Mouse (Mus musculus): ENCODE data around the gene Ptk6. TPM values are rescaled to one million over a fixed set of nuclear protein-coding genes. Genes with fewer than 3 reads are reported as not detected.
A peak's percentile ranks its signal among the peaks of the same experiment; 100 is the strongest.

Ptk6 gene
- polyA plus RNA-seq, 1 experiment from 2014 or later, result not detected

DNA sequence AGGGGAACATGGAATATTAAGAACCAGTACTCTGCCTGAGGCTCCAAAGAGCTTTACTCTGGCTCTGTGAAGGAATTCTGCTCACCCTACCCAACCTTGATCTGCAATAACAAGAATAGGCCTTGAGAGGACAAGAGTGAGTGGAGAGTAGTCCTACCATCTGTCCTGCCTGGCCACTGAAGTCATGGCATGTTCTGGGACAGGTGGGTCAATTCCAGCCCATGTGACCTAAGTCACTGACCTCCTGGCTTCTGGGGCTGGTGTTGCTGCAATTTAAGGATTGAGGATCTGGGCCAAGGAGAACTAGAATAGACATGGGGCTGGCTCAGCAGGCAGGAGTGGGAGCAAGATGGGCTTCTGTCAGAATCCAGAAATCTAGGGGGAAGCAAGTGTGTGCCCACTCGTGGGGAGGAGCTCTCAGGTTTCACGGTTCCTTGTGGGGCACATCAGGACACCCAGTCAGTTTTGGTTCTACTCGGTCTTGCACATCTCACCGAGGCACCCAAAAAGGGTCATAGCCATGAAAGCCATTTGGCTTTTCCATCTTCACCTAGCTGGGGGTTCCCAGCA is 55.5 kb downstream of the Ptk6 start:
- 43% methylated on average over 4 of the region's 4 CpGs for WGBS
- ATAC-seq (replicated peaks; ENCODE audit: low FRiP score, low TSS enrichment, low read depth) (no peak), DNase-seq (ENCODE audit: low spot score) (no peak)
- Histone ChIP-seq H3K9me3 (ENCODE audit: control insufficient read depth, low read length) (no peaks in the 10 kb centered on the region), H3K4me2 (ENCODE audit: low read length) (peak overlapping the region; percentile 88), H3K36me3 (ENCODE audit: control insufficient read depth, insufficient read depth, low read length) (no peaks in the 10 kb centered on the region), H3K4me1 (replicated peaks; ENCODE audit: control insufficient read depth, insufficient read depth, low read length) (no peaks in the 10 kb centered on the region), H3K9ac (ENCODE audit: low read length) (no peak overlapping the region), H3K27ac (ENCODE audit: low read depth) (no peak overlapping the region), H3K27me3 (replicated peaks; ENCODE audit: control insufficient read depth, insufficient read depth, low read length) (peaks cover 60% of the 10 kb centered on the region), H3K4me3 (ENCODE audit: low read depth, low read length) (no peak overlapping the region)

DNA sequence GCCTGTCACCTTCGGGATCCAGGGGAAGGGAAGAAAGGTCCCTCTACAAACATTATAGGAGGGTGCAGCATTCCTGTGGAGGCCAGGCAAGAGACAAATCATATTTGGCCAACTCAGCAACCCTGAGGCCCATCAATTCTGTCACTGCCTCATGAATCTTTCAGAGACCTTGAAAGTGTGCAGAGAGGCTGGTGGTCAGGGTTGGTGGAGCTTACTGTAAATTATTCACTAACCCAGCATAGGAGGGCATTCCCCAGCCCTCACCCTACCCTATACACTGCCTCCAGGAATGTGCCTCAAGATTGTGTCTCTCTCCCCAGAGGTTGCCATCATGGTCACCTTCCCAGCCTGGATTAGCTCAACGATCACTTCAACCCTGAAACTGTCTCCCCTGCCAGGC is 57.9 kb downstream of the Ptk6 start:
- Histone ChIP-seq H3K36me3 (ENCODE audit: control insufficient read depth, insufficient read depth, low read length) (no peaks in the 10 kb centered on the region), H3K27me3 (replicated peaks; ENCODE audit: control insufficient read depth, insufficient read depth, low read length) (peaks cover 47% of the 10 kb centered on the region), H3K4me2 (ENCODE audit: low read length) (no peak overlapping the region), H3K9me3 (ENCODE audit: control insufficient read depth, low read length) (no peaks in the 10 kb centered on the region), H3K9ac (ENCODE audit: low read length) (no peak overlapping the region), H3K27ac (ENCODE audit: low read depth) (no peak overlapping the region), H3K4me3 (ENCODE audit: low read depth, low read length) (no peak overlapping the region), H3K4me1 (replicated peaks; ENCODE audit: control insufficient read depth, insufficient read depth, low read length) (no peaks in the 10 kb centered on the region)
- 79% methylated on average over 2 of the region's 2 CpGs for WGBS
- ATAC-seq (replicated peaks; ENCODE audit: low FRiP score, low TSS enrichment, low read depth) (no peak), DNase-seq (ENCODE audit: low spot score) (no peak)

Other genes starting within 250 kb of the Ptk6 start
- gene Nkain4, start 248.1 kb downstream of the Ptk6 start, polyA plus RNA-seq (2014; fragmentation: Nextera tagmentation; extraction: Ambion mirVana), result 51.0 and 53.3 TPM in 2 replicates
- 77.0 and 78.6 TPM in 2 replicates for gene Arfgap1, start 235.6 kb downstream of the Ptk6 start, polyA plus RNA-seq (2014; fragmentation: Nextera tagmentation; extraction: Ambion mirVana)
- gene Col20a1, start 216.3 kb downstream of the Ptk6 start, polyA plus RNA-seq (2014; fragmentation: Nextera tagmentation; extraction: Ambion mirVana), result 0.24 and 0.26 TPM in 2 replicates
- 2.0 and 2.1 TPM in 2 replicates for gene Chrna4, start 159.2 kb downstream of the Ptk6 start, polyA plus RNA-seq (2014; fragmentation: Nextera tagmentation; extraction: Ambion mirVana)
- gene Kcnq2, start 67.5 kb downstream of the Ptk6 start, polyA plus RNA-seq (2014; fragmentation: Nextera tagmentation; extraction: Ambion mirVana), result 2.0 and 2.4 TPM in 2 replicates
- 0.32 and 0.36 TPM in 2 replicates for gene Eef1a2, start 45.8 kb downstream of the Ptk6 start, polyA plus RNA-seq (2014; fragmentation: Nextera tagmentation; extraction: Ambion mirVana)
- 350 and 369 TPM in 2 replicates for gene Ppdpf, start 15.5 kb downstream of the Ptk6 start, polyA plus RNA-seq (2014; fragmentation: Nextera tagmentation; extraction: Ambion mirVana)
- gene Srms, start 10.4 kb upstream of the Ptk6 start, polyA plus RNA-seq (2014; fragmentation: Nextera tagmentation; extraction: Ambion mirVana), result 0.09 TPM in 1 of 2 replicates, not detected in the other
- gene Fndc11, start 17.2 kb upstream of the Ptk6 start, polyA plus RNA-seq (2014; fragmentation: Nextera tagmentation; extraction: Ambion mirVana), result not detected in 2 replicates
- 2.6 and 2.8 TPM in 2 replicates for gene Helz2, start 39.2 kb upstream of the Ptk6 start, polyA plus RNA-seq (2014; fragmentation: Nextera tagmentation; extraction: Ambion mirVana)
- gene Gmeb2, start 85.2 kb upstream of the Ptk6 start, polyA plus RNA-seq (2014; fragmentation: Nextera tagmentation; extraction: Ambion mirVana), result 16.4 and 16.6 TPM in 2 replicates
- 56.5 and 63.9 TPM in 2 replicates for gene Stmn3, start 111.7 kb upstream of the Ptk6 start, polyA plus RNA-seq (2014; fragmentation: Nextera tagmentation; extraction: Ambion mirVana)
- gene Rtel1, start 117.0 kb upstream of the Ptk6 start, polyA plus RNA-seq (2014; fragmentation: Nextera tagmentation; extraction: Ambion mirVana), result 53.7 and 57.1 TPM in 2 replicates
- gene Zgpat, start 162.1 kb upstream of the Ptk6 start, polyA plus RNA-seq (2014; fragmentation: Nextera tagmentation; extraction: Ambion mirVana), result 34.4 and 38.2 TPM in 2 replicates
- 50.3 and 52.6 TPM in 2 replicates for gene Arfrp1, start 162.6 kb upstream of the Ptk6 start, polyA plus RNA-seq (2014; fragmentation: Nextera tagmentation; extraction: Ambion mirVana)
- 20.5 and 22.2 TPM in 2 replicates for gene Lime1, start 177.3 kb upstream of the Ptk6 start, polyA plus RNA-seq (2014; fragmentation: Nextera tagmentation; extraction: Ambion mirVana)